Mouse (Mus musculus): Measurements from ENCODE around the gene Ugt2b5.
A peak's percentile ranks its signal among the peaks of the same experiment; 100 is the strongest.
"Not testable (repeated sequence)": the region's sequence is repeated elsewhere in the genome, so short reads cannot be mapped to it uniquely, and the experiment has no call there.

Gene Ugt2b5

DNA sequence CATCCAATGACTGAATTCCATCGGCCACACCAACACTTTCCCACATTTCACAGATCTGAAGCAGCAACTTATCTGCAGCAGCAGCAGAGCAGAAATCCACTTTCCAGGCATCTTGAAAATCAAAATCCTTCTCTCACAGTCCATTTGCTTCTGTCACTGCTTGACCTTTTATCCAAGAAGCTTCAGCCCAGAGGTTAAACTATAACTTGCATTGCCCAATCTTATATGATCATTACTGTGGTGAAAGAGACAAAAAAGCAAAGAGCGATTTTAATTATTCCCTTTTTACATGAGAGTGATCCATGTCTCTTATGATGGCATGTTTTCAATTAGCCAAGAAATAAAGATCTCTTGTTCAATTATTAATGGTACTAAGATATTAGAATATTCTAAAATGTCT, at the start of gene Ugt2b5:
Ugt2b5 (minus strand) TSS at position 123 of the 400 bp plus-strand sequence.
- not testable (repeated sequence) for DNase-seq (ENCODE audit: low spot score)

DNA sequence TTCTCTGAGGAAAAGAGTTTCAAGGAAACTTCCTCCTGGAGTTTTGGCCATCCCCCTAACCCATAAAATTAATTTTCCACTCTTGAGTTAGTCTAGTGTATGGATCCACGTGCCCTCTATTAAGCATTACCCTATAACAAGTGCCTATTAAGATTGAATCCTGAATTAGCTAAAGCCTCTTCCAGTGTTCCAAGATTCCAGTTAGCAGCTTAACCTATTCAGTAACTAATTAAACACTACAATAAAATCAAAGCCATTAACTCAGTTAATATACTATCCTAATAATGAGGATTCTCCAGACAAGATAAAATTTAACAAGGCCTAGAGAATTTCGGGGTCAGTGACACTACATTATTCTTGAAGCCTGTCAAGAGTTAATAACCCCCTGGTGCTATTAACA, 35.7 kb upstream of the Ugt2b5 start:
- DNase-seq (ENCODE audit: low spot score): not testable (repeated sequence)

DNA sequence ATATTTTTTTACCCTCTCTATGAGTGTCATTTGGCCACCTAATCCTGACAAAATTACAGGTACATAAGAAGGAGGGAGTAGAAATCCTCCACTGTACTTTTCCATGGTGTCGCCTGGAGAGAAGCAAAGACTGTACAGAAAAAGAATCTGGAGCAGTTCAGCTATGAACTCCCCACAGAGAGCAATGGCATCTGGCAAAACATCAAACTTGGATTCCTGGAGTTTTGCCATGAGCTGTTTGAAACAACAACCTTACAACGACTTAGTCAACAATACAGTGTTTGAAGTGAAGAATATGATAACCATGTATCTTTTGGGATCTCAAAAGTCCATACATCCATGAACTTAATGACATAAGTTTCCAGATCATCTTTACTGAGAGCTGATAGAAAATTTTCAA, 34.6 kb upstream of the Ugt2b5 start:
- DNase-seq (ENCODE audit: low spot score): no peak

DNA sequence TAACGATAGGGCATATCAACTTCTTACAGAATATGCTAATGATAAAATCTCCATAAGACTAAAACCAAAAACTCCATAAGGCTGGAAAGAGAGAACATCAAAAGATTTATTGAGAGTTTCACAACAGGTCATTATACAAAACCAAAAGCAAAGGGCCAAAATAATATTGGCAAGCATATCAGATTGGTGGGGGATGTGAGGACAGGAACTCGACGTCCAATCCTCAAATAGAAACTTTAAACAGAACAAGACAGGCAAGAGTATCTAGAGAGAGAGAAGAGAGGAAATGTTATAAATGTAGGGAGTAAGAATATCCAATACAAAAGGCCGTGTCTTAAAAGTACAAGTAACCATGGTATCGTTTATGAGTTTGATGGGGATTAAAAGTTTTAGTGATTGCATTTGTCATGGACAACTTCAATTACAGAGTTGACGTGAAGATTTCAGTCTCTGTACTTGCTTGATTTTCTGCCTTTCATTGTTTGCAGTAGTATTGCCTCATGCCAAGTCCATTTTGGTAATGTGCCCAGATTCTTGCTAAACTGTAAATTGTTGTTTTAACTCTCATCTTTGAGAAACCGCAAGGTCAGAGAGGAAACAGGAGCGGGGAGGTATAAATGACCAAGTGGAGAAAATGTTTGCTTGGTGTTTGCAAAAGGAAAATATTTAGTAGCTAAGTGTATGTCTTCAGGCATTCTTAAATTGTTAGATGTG, 7.8 kb upstream of the Ugt2b5 start:
- DNase-seq (ENCODE audit: low spot score): peak; percentile 6

DNA sequence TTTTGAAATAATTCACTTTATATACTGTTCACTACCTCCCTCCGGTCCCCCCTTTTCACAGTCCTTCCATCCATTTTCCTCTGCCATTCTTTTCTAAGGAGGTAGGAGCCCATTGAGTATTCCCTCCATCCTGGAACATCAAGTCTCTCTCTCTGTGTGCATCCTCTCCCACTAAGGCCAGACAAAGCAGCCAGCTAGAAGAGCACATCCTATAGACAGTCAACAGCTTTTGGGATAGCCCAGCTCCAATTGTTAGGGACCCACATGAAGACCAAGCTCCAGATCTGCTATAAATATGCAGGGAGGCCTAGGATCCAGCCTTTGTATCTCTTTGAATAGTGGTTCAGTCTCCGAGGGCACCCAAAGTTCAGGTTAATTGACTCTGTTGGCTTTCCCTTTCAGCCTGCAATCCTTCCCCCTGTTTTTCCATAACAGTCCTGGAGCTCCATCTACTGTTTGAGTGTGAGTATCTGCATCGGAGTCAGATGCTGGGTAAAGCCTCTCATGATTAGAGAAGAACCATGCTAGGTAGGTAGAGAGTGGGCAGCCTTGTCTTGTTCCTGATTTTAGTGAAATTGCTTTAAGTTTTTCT, 2.8 kb upstream of the Ugt2b5 start:
- DNase-seq (ENCODE audit: low spot score): no peak

DNA sequence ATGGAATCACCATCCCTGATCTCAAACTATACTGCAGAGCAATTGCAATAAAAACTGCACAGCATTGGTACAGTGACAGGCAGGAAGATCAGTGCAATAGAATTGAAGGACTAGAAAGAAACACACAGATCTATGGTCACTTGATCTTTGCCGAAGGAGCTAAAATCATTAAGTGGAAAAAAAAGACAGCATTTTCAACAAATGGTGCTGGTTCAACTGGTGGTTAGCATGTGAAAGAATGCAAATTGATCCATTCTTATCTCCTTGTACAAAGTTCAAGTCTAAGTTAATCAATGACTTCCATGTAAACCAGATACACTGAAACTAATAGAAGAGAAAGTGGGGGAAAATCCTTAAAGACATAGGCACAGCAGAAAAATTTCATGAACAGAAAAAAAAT, 36.4 kb downstream of the Ugt2b5 start:
- DNase-seq (ENCODE audit: low spot score): not testable (repeated sequence)

DNA sequence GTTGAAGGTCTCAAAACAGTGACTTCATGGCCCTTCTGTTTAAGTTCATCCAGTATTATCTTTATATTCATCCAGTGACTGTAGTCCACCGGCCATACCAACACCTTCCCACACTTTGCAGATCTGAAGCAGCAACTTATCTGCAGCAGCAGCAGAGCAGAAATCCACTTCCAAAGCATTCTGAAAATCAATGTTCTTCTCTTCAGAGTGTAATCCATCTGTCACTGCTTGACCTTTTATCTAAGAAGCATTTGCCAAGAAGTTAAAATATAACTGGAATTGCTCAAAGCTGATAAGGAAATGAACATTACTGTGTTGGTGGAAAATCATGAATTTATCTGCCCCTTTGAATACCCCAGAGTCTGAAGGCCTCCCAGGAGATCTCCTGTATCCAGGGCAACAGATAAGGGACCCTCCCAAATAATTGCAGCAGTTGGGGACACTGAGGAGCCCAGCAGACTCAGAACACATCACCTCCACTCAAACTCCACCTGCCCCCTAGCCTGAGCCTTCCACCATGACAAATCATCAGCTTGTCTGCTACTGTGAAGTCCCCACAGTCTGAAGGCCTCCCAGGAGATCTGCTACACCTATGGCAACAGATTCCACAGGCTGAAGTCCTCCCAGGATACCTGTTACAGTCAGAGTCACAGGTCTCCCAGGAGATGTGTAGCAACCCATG, 47.6 kb downstream of the Ugt2b5 start, which contains the start of gene Ugt2b36:
Ugt2b36 (minus strand) TSS at position 210 of the 682 bp plus-strand sequence.
- DNase-seq (ENCODE audit: low spot score): no peak

DNA sequence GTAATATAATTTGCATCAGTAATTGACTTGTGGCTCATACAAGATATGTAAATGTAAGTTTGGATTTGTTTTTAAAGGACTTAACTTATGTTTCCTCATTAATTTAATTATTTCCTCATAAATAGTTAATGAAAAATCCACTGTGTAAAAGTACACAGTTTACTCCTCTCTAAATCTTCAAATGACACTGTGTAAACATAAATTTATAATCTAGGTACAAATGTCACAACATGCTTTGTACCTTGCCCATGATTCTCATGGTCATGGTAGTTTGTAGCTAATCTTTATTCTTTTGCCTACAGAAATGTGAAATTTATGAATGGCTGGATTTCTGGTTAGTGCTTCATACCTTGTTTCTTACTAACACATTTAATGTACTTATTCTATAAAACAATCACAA, 49.0 kb downstream of the Ugt2b5 start:
- DNase-seq (ENCODE audit: low spot score): no peak

DNA sequence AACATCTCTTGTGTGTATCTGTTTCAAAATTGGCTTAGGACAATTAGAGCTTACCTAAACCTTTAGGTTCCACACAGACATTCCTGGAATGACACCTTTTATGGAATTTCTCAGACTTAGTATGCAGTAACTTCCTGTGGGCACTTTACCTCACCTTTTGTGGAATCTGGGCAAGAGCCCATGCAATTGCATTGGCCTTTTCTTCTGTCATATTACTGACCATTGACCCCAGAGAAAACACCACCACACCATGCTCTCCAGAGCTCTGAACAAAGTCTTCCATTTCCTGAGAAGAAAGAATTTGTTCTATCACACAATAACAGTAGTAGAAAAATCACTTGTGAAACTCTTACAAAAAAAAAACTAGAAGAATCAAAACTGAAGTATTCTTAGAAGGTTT, 50.9 kb downstream of the Ugt2b5 start:
- DNase-seq (ENCODE audit: low spot score): no peak

DNA sequence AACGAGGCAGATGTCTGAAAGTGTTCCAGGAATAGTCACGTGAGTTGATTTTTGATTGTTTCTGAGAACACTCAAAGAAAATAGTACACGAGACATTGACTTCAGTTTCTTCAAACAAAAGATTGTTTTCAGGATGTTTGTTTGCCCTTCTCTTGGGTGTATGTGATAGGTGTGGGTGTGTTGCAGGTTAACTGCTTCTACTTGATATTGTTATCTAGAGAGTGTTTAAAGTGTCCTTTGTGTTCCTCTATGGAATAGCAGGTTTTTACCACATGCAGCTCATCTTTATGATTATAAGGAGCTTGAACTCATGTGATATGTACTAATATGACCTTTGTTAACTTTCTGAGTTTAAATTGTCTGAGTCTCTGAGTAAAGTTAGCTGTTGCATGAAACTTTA, 53.8 kb downstream of the Ugt2b5 start:
- DNase-seq (ENCODE audit: low spot score): no peak

All from testis, postnatal 14 days (tissue).